Mouse (Mus musculus): ENCODE results near the gene Slc36a1. TPM values are rescaled to one million over a fixed set of nuclear protein-coding genes. Genes with fewer than 3 reads are reported as not detected.

Gene Slc36a1
- polyA plus RNA-seq, 1 experiment, result 19.4 TPM

GRCm38 (mm10) chr11:55250527-55250926, 46.4 kb downstream of the Slc36a1 start:
- no peak for DNase-seq
- Histone ChIP-seq H3K4me3 (replicated peaks; ENCODE audit: extremely low read depth, low read depth, low read length) (no peak overlapping the region), H3K4me1 (ENCODE audit: control insufficient read depth, insufficient read depth, low read length) (no peaks in the 10 kb centered on the region)
- 61% methylated on average over 6 of the region's 6 CpGs for WGBS
- TF ChIP-seq CTCF (IDR thresholded peaks at IDR 0.05; ENCODE audit: insufficient read depth, low read length) (no peak), POLR2A (IDR thresholded peaks at IDR 0.05; ENCODE audit: borderline replicate concordance, extremely low read depth, low read depth, low read length) (no peak)

- DNase-seq, result no peak
- 81% methylated on average over 9 of the region's 9 CpGs for WGBS
- TF ChIP-seq POLR2A (IDR thresholded peaks at IDR 0.05; ENCODE audit: borderline replicate concordance, extremely low read depth, low read depth, low read length) (no peak), CTCF (IDR thresholded peaks at IDR 0.05; ENCODE audit: insufficient read depth, low read length) (no peak)
- no peaks in the 10 kb centered on the region for H3K4me1 ChIP-seq (ENCODE audit: control insufficient read depth, insufficient read depth, low read length)
- H3K4me3 ChIP-seq (replicated peaks; ENCODE audit: extremely low read depth, low read depth, low read length), result no peak overlapping the region
Observed at GRCm38 (mm10) chr11:55253391-55253790, 49.2 kb downstream of the Slc36a1 start.

- no peak overlapping the region for H3K4me3 ChIP-seq (replicated peaks; ENCODE audit: extremely low read depth, low read depth, low read length)
- 82% methylated on average over 4 of the region's 4 CpGs for WGBS
- no peaks in the 10 kb centered on the region for H3K4me1 ChIP-seq (ENCODE audit: control insufficient read depth, insufficient read depth, low read length)
- DNase-seq, result no peak
- no peak for TF ChIP-seq POLR2A (IDR thresholded peaks at IDR 0.05; ENCODE audit: borderline replicate concordance, extremely low read depth, low read depth, low read length)
- no peak for TF ChIP-seq CTCF (IDR thresholded peaks at IDR 0.05; ENCODE audit: insufficient read depth, low read length)
Observed at GRCm38 (mm10) chr11:55261105-55261504, 57.0 kb downstream of the Slc36a1 start.

GRCm38 (mm10) chr11:55262000-55262399, 57.9 kb downstream of the Slc36a1 start:
- 52% methylated on average over 5 of the region's 5 CpGs for WGBS
- H3K4me3 ChIP-seq (replicated peaks; ENCODE audit: extremely low read depth, low read depth, low read length), result no peak overlapping the region
- no peak for DNase-seq
- no peak for TF ChIP-seq CTCF (IDR thresholded peaks at IDR 0.05; ENCODE audit: insufficient read depth, low read length)
- TF ChIP-seq POLR2A (IDR thresholded peaks at IDR 0.05; ENCODE audit: borderline replicate concordance, extremely low read depth, low read depth, low read length), result no peak
- no peaks in the 10 kb centered on the region for H3K4me1 ChIP-seq (ENCODE audit: control insufficient read depth, insufficient read depth, low read length)

- DNase-seq, result no peak
- H3K4me3 ChIP-seq (replicated peaks; ENCODE audit: extremely low read depth, low read depth, low read length), result no peak overlapping the region
- WGBS, result 60% methylated on average over 2 of the region's 2 CpGs
- no peaks in the 10 kb centered on the region for H3K4me1 ChIP-seq (ENCODE audit: control insufficient read depth, insufficient read depth, low read length)
- TF ChIP-seq POLR2A (IDR thresholded peaks at IDR 0.05; ENCODE audit: borderline replicate concordance, extremely low read depth, low read depth, low read length), result no peak
- TF ChIP-seq CTCF (IDR thresholded peaks at IDR 0.05; ENCODE audit: insufficient read depth, low read length), result no peak
Observed at GRCm38 (mm10) chr11:55264318-55264717, 60.2 kb downstream of the Slc36a1 start.

GRCm38 (mm10) chr11:55265647-55266046, 61.5 kb downstream of the Slc36a1 start:
- DNase-seq, result no peak
- TF ChIP-seq CTCF (IDR thresholded peaks at IDR 0.05; ENCODE audit: insufficient read depth, low read length) (no peak), POLR2A (IDR thresholded peaks at IDR 0.05; ENCODE audit: borderline replicate concordance, extremely low read depth, low read depth, low read length) (no peak)
- Histone ChIP-seq H3K4me3 (replicated peaks; ENCODE audit: extremely low read depth, low read depth, low read length) (no peak overlapping the region), H3K4me1 (ENCODE audit: control insufficient read depth, insufficient read depth, low read length) (no peaks in the 10 kb centered on the region)
- WGBS, result 46% methylated on average over 2 of the region's 2 CpGs

- no peaks in the 10 kb centered on the region for H3K4me1 ChIP-seq (ENCODE audit: control insufficient read depth, insufficient read depth, low read length)
- 59% methylated on average over 6 of the region's 6 CpGs for WGBS
- TF ChIP-seq CTCF (IDR thresholded peaks at IDR 0.05; ENCODE audit: insufficient read depth, low read length), result no peak
- no peak for TF ChIP-seq POLR2A (IDR thresholded peaks at IDR 0.05; ENCODE audit: borderline replicate concordance, extremely low read depth, low read depth, low read length)
- H3K4me3 ChIP-seq (replicated peaks; ENCODE audit: extremely low read depth, low read depth, low read length), result no peak overlapping the region
- no peak for DNase-seq
Observed at GRCm38 (mm10) chr11:55268580-55268979, 64.4 kb downstream of the Slc36a1 start.

- no peak for DNase-seq
- Histone ChIP-seq H3K4me3 (replicated peaks; ENCODE audit: extremely low read depth, low read depth, low read length) (no peak overlapping the region), H3K4me1 (ENCODE audit: control insufficient read depth, insufficient read depth, low read length) (no peaks in the 10 kb centered on the region)
- no peak for TF ChIP-seq POLR2A (IDR thresholded peaks at IDR 0.05; ENCODE audit: borderline replicate concordance, extremely low read depth, low read depth, low read length)
- TF ChIP-seq CTCF (IDR thresholded peaks at IDR 0.05; ENCODE audit: insufficient read depth, low read length), result no peak
- 50% methylated on average over 6 of the region's 6 CpGs for WGBS
Observed at GRCm38 (mm10) chr11:55274756-55275155, 70.6 kb downstream of the Slc36a1 start.

Other genes starting within 250 kb of the Slc36a1 start
- gene Tnip1, start 241.4 kb upstream of the Slc36a1 start, polyA plus RNA-seq (2012; rRNA removed), result 43.9 and 47.2 TPM in 2 replicates
- 151 and 170 TPM in 2 replicates for gene Anxa6, start 170.9 kb upstream of the Slc36a1 start, polyA plus RNA-seq (2012; rRNA removed)
- gene Ccdc69, start 126.2 kb upstream of the Slc36a1 start, polyA plus RNA-seq (2012; rRNA removed), result 2.2 and 4.1 TPM in 2 replicates
- 50.9 and 70.4 TPM in 2 replicates for gene Gm2a, start 106.2 kb upstream of the Slc36a1 start, polyA plus RNA-seq (2012; rRNA removed)
- 0.18 and 0.22 TPM in 2 replicates for gene Slc36a3, start 52.6 kb upstream of the Slc36a1 start, polyA plus RNA-seq (2012; rRNA removed)
- 75.9 and 90.6 TPM in 2 replicates for gene Slc36a2, start 19.3 kb upstream of the Slc36a1 start, polyA plus RNA-seq (2012; rRNA removed)
- 0.59 and 1.4 TPM in 2 replicates for gene Fat2, start 132.2 kb downstream of the Slc36a1 start, polyA plus RNA-seq (2012; rRNA removed)
- 2,531 and 3,134 TPM in 2 replicates for gene Sparc, start 218.8 kb downstream of the Slc36a1 start, polyA plus RNA-seq (2012; rRNA removed)

Measured in lung, adult 2 months (tissue).